Mouse (Mus musculus): ENCODE measurements around the gene 4933434E20Rik. TPM values are rescaled to one million over a fixed set of nuclear protein-coding genes. Genes with fewer than 3 reads are reported as not detected.
A peak's percentile ranks its signal among the peaks of the same experiment; 100 is the strongest.

The 4933434E20Rik gene
- total and polyA plus RNA-seq, 3 experiments: 161 to 227 (median 184) TPM

- Histone ChIP-seq H3K36me3 (ENCODE audit: control insufficient read depth in 1 of 2, insufficient read depth in 2 of 2, low read length in 2 of 2) (peaks cover 0 to 32% of the 10 kb centered on the region in 2 experiments; a peak in 2 of 4 replicates), H3K9ac (ENCODE audit: control insufficient read depth, low read depth, low read length, poor library complexity, severe bottlenecking) (peak overlapping the region; percentile 78), H3K4me3 (ENCODE audit: control insufficient read depth in 1 of 2, insufficient read depth in 1 of 2, low read depth in 2 of 2, low read length in 2 of 2) (peak overlapping the region; percentile 67 to 71), H3K27me3 (ENCODE audit: control insufficient read depth in 1 of 2, insufficient read depth in 2 of 2, low read length in 2 of 2) (no peaks in the 10 kb centered on the region), H3K79me2 (ENCODE audit: control insufficient read depth, insufficient read depth, low read length, poor library complexity) (peaks cover 39% of the 10 kb centered on the region), H3K9me3 (replicated peaks; ENCODE audit: insufficient read depth, low read length) (no peaks in the 10 kb centered on the region), H3K4me1 (ENCODE audit: control insufficient read depth in 1 of 2, insufficient read depth in 2 of 2, low read length in 2 of 2) (peaks cover 19 to 34% of the 10 kb centered on the region in 2 experiments), H3K27ac (ENCODE audit: control insufficient read depth, low read depth, low read length) (peak overlapping the region; percentile 92)
- peak; percentile 45; the same call in 1 of the 2 replicates for TF ChIP-seq MAX (IDR thresholded peaks at IDR 0.05; ENCODE audit: low read length)
- TF ChIP-seq POLR2AphosphoS5 (IDR thresholded peaks at IDR 0.05; ENCODE audit: borderline replicate concordance, low read depth, low read length): no peak
- TF ChIP-seq CTCF (IDR thresholded peaks at IDR 0.05 in 2 of 3, conservative IDR thresholded peaks at IDR 0.05 in 1 of 3; ENCODE audit: control insufficient read depth in 1 of 3, insufficient read depth in 1 of 3, low read depth in 2 of 3, low read length in 3 of 3, poor library complexity in 1 of 3, severe bottlenecking in 1 of 3): no peak
- peak; percentile 80 for TF ChIP-seq HCFC1 (IDR thresholded peaks at IDR 0.05; ENCODE audit: low read depth, low read length)
- peak; percentile 93 for TF ChIP-seq SIN3A (IDR thresholded peaks at IDR 0.05; ENCODE audit: low read length)
- peak in 1 of 2 experiments; percentile 81; a peak in 1 of 4 replicates for TF ChIP-seq POLR2A (IDR thresholded peaks at IDR 0.05; ENCODE audit: control insufficient read depth in 1 of 2, insufficient read depth in 1 of 2, low read depth in 1 of 2, low read length in 2 of 2, poor library complexity in 1 of 2)
- no peak for TF ChIP-seq ZC3H11A (IDR thresholded peaks at IDR 0.05; ENCODE audit: low read depth, low read length)
- peak; percentile 92 for TF ChIP-seq MXI1 (IDR thresholded peaks at IDR 0.05; ENCODE audit: low read depth, low read length)
- TF ChIP-seq UBTF (IDR thresholded peaks at IDR 0.05; ENCODE audit: borderline replicate concordance, insufficient read depth, low read depth, low read length): peak; percentile 68; the same call in 1 of the 2 replicates
- TF ChIP-seq MYC (IDR thresholded peaks at IDR 0.05; ENCODE audit: low read depth, low read length): peak; percentile 57; the same call in 1 of the 2 replicates
- no peak for TF ChIP-seq EP300 (IDR thresholded peaks at IDR 0.05; ENCODE audit: low read depth in 1 of 2, low read length in 2 of 2)
- peak; percentile 81 for TF ChIP-seq POLR2AphosphoS2 (IDR thresholded peaks at IDR 0.05; ENCODE audit: low read length)
- TF ChIP-seq MAZ (IDR thresholded peaks at IDR 0.05; ENCODE audit: low read depth, low read length): peak; percentile 15; the same call in 1 of the 2 replicates
- TF ChIP-seq MAFK (IDR thresholded peaks at IDR 0.05; ENCODE audit: borderline replicate concordance, low read depth, low read length): no peak
- TF ChIP-seq ETS1 (IDR thresholded peaks at IDR 0.05; ENCODE audit: low read depth, low read length): peak; percentile 68; the same call in 1 of the 2 replicates
- no peak for TF ChIP-seq ZNF384 (IDR thresholded peaks at IDR 0.05; ENCODE audit: low read depth, low read length)
- no peak for TF ChIP-seq TCF12 (IDR thresholded peaks at IDR 0.05; ENCODE audit: low read depth, low read length)
- TF ChIP-seq ELF1 (IDR thresholded peaks at IDR 0.05; ENCODE audit: low read depth, low read length): peak; percentile 91
- peak; percentile 82; the same call in 1 of the 2 replicates for TF ChIP-seq E2F4 (IDR thresholded peaks at IDR 0.05; ENCODE audit: borderline replicate concordance, low read depth, low read length)
- TF ChIP-seq TBP (IDR thresholded peaks at IDR 0.05; ENCODE audit: low read depth, low read length): peak; percentile 72
- TF ChIP-seq TAL1 (IDR thresholded peaks at IDR 0.05; ENCODE audit: low read length): no peak
- no peak for TF ChIP-seq ZKSCAN1 (IDR thresholded peaks at IDR 0.05; ENCODE audit: low read depth, low read length)
- DNase-seq (ENCODE audit: low read depth, low spot score): peak; percentile 99
Measured at GRCm38 (mm10) chr3:90079133-90079762, 27.8 kb downstream of the 4933434E20Rik start.

All from MEL (cell line).